Mouse (Mus musculus) neural tube, embryonic 11.5 days (tissue): ENCODE results near the gene Efcab2. TPM values are rescaled to one million over a fixed set of nuclear protein-coding genes. Genes with fewer than 3 reads are reported as not detected.
"Not testable (repeated sequence)": the region's sequence is repeated elsewhere in the genome, so short reads cannot be mapped to it uniquely, and the experiment has no call there.

ENCODE experiments used
- ATAC-seq: fragments of 200-750 bp; cut with Nextera tagmentation; 2 replicates; pipeline ENCODE4 v1.8.0; 2017; ENCODE audit warnings: moderate number of reproducible peaks, mild to moderate bottlenecking, moderate TSS enrichment, moderate library complexity; ENCODE audit not compliant: insufficient read depth, low FRiP score, low TSS enrichment
- DNase-seq: peaks from one replicate; pipeline ENCODE4 v3.0.0-alpha.2; 2015; ENCODE audit warnings: low spot score
- H3K27ac ChIP-seq: fragments of 300-500 bp; sonication (generic); 2 replicates; pipeline ENCODE4 v1.5.1; 2014; ENCODE audit warnings: low read depth, mild to moderate bottlenecking, low read length
- H3K27me3 ChIP-seq: fragments of 300-500 bp; sonication (generic); 2 replicates; pipeline ENCODE4 v1.6.1; 2014; ENCODE audit warnings: mild to moderate bottlenecking, low read length, mixed read lengths; ENCODE audit not compliant: control insufficient read depth, insufficient read depth
- H3K36me3 ChIP-seq: fragments of 300-500 bp; sonication (generic); 2 replicates; pipeline ENCODE4 v1.6.1; 2014; ENCODE audit warnings: mild to moderate bottlenecking, low read length, moderate library complexity, mixed read lengths; ENCODE audit not compliant: control insufficient read depth, insufficient read depth
- H3K4me1 ChIP-seq: fragments of 300-500 bp; sonication (generic); 2 replicates; pipeline ENCODE4 v1.6.1; 2014; ENCODE audit warnings: low read length, mixed read lengths; ENCODE audit not compliant: control insufficient read depth, insufficient read depth
- H3K4me2 ChIP-seq: fragments of 300-500 bp; sonication (generic); 2 replicates; pipeline ENCODE4 v1.6.1; 2014; ENCODE audit warnings: low read depth, mild to moderate bottlenecking, moderate library complexity
- H3K4me3 ChIP-seq: fragments of 300-500 bp; sonication (generic); 2 replicates; pipeline ENCODE4 v1.5.1; 2014; ENCODE audit warnings: low read depth, low read length
- H3K9ac ChIP-seq: fragments of 300-500 bp; sonication (generic); 2 replicates; pipeline ENCODE4 v1.6.1; 2014; ENCODE audit warnings: mild to moderate bottlenecking, low read length
- H3K9me3 ChIP-seq: fragments of 300-500 bp; sonication (generic); 2 replicates; pipeline ENCODE4 v1.6.1; 2016; ENCODE audit warnings: low read length; ENCODE audit not compliant: control insufficient read depth
- WGBS: fragments of 180-500 bp; shearing (Covaris S2); extraction: QIAGEN DNeasy Blood & Tissue Kit; methylation state at CpG from one replicate; pipeline ENCODE4 v1.1.7; 2014; 5-methylcytosine and 5-hydroxymethylcytosine counted together
- polyA plus RNA-seq: library from polyadenylated mRNA; unstranded; fragments of >200 nt; fragmentation: Nextera tagmentation; extraction: Ambion mirVana; gene quantifications from 2 replicates; pipeline ENCODE4 v1.2.1, GENCODE M21; 2014

Efcab2 gene
- polyA plus RNA-seq, 1 experiment from 2014 or later: 6.8 TPM

DNA sequence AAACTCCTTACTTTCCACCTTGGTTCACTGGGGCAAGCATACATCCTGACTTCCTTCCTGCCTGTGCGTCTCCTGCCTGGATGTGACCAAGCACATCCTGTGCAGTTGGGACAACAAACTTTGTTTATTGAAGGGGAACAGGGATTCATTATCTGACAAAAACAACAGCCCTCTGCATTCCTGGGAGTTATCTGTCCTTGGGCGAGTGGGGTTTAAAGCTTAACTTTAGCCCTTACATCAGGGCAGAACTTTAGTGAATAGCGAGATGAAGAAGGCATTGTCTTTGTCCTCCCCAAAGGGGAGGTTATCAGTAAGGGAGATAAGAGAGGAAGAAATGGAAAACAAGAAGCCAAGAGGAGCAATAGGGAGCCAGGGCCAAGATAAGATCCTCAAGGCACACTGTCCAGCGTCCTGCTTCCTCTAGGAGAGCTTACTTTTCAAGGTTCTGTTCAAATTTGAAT, 3.0 kb downstream of the Efcab2 start:
- whole genome bisulfite sequencing: 61% methylated on average over 4 of the region's 4 CpGs
- Histone ChIP-seq H3K4me2 (no peak overlapping the region), H3K9ac (no peak overlapping the region), H3K9me3 (no peaks in the 10 kb centered on the region), H3K4me3 (no peak overlapping the region), H3K27ac (no peak overlapping the region), H3K27me3 (no peaks in the 10 kb centered on the region), H3K4me1 (no peaks in the 10 kb centered on the region), H3K36me3 (no peaks in the 10 kb centered on the region)
- DNase-seq: no peak
- no peak for ATAC-seq

- not testable (repeated sequence) for DNase-seq, ATAC-seq
- WGBS: 86% methylated on average over 2 of the region's 2 CpGs
Measured at GRCm38 (mm10) chr1:178413367-178413766, 7.5 kb downstream of the Efcab2 start.

DNA sequence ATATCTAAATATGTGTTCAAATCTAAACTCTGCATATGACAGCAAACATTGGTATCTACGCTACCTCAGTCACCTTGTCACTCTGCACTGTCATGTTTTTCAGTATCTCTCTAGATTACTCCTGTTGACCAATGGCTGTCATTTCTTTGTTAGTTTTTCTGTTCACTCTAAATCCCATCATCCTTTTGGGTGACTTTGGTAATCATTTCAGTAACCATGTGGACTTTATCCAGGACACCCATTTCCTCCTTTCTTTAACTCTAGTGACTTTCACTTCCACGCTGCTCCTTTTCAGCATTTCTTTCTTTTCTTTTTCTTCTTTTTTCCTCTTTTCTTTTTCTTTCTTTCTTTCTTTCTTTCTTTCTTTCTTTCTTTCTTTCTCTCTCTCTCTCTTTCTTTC, 13.7 kb downstream of the Efcab2 start:
- no peaks in the 10 kb centered on the region for H3K9me3 ChIP-seq
- H3K9ac ChIP-seq: no peak overlapping the region
- no peak overlapping the region for H3K4me2 ChIP-seq
- no peak overlapping the region for H3K4me3 ChIP-seq
- no peaks in the 10 kb centered on the region for H3K27me3 ChIP-seq
- no peaks in the 10 kb centered on the region for H3K4me1 ChIP-seq
- no peaks in the 10 kb centered on the region for H3K36me3 ChIP-seq
- H3K27ac ChIP-seq: no peak overlapping the region
- DNase-seq (no peak), ATAC-seq (no peak)
- 93% methylated on average over 2 of the region's 2 CpGs for WGBS

More at GRCm38 (mm10) chr1:178413367-178413766, 7.5 kb downstream of the Efcab2 start:
- H3K4me2 ChIP-seq, H3K4me1 ChIP-seq, H3K27ac ChIP-seq, H3K9ac ChIP-seq, H3K4me3 ChIP-seq, H3K9me3 ChIP-seq, H3K27me3 ChIP-seq, H3K36me3 ChIP-seq: not testable (repeated sequence)

GRCm38 (mm10) chr1:178423662-178424061, 17.8 kb downstream of the Efcab2 start:
- Histone ChIP-seq H3K9ac (no peak overlapping the region), H3K4me3 (no peak overlapping the region), H3K4me2 (no peak overlapping the region), H3K9me3 (no peaks in the 10 kb centered on the region), H3K27ac (no peak overlapping the region), H3K36me3 (no peaks in the 10 kb centered on the region), H3K4me1 (no peaks in the 10 kb centered on the region), H3K27me3 (no peaks in the 10 kb centered on the region)
- WGBS: 95% methylated on average over 1 of the region's 1 CpGs
- ATAC-seq (no peak), DNase-seq (no peak)

DNA sequence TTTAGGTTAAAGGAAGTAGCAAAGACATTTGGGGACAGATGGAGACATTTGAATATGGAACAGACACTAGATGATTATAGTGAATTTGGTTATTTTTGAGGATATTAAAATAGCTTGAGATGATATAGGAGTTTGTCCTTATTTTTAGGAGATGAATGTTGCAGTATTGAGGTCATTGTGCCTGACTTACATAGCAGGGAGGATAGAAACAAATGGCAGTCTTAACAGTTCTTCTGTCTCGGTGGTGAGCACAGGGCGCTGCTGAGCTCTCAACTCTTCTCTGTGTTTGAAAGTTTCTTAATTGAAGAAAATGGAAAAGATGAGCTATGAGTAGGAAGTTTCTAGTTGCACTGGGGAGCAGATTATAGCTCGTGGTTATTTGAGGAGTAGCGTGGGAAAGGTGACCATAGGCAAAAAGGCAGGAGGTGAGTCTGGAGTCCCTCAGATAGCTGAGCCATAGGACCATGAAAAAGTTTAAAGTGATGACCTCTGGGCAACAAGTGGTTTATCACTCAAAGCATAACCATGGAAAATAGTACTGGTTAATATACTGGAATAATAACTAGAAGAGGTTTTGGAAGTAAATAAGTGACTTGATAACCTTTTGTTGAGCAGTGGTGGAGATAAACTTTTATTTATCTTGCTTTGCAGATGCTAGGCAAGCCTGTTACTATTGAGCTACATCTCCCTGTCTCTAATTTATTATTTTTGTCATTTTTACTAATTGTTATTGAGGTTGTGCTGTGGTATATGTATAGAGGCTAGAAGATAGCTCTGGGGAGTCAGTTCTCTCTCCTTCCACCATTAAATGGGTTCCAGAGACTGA, 25.9 kb downstream of the Efcab2 start:
- Histone ChIP-seq H3K4me3 (no peak overlapping the region), H3K27ac (no peak overlapping the region), H3K9me3 (no peaks in the 10 kb centered on the region), H3K27me3 (no peaks in the 10 kb centered on the region), H3K4me1 (no peaks in the 10 kb centered on the region), H3K4me2 (no peak overlapping the region), H3K9ac (no peak overlapping the region), H3K36me3 (no peaks in the 10 kb centered on the region)
- DNase-seq: no peak
- no peak for ATAC-seq
- 86% methylated on average over 4 of the region's 4 CpGs for WGBS

DNA sequence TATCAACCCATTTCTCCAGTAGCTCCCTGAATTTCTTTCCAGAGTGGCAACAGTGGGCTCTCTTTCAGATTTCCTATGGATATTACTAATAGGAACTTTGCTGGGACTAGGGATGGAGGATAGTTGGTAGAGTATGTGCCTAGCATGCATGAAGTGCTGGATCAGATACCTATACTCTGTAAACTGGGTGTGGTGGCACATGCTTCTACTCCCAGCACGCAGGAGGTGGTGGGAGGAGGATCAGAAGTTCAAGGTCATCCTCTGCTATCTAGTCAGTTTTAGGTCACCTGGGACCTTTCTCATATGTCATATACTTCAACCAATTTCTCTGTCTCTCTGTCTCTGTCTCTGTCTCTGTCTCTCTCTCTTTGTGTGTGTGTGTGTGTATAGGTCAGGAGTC, 27.7 kb downstream of the Efcab2 start:
- no peak for ATAC-seq
- no peak overlapping the region for H3K4me3 ChIP-seq
- no peaks in the 10 kb centered on the region for H3K4me1 ChIP-seq
- no peak overlapping the region for H3K4me2 ChIP-seq
- no peak overlapping the region for H3K27ac ChIP-seq
- H3K9me3 ChIP-seq: no peaks in the 10 kb centered on the region
- no peak for DNase-seq
- WGBS: 81% methylated on average over 1 of the region's 1 CpGs
- no peaks in the 10 kb centered on the region for H3K36me3 ChIP-seq
- H3K9ac ChIP-seq: no peak overlapping the region
- H3K27me3 ChIP-seq: no peaks in the 10 kb centered on the region

DNA sequence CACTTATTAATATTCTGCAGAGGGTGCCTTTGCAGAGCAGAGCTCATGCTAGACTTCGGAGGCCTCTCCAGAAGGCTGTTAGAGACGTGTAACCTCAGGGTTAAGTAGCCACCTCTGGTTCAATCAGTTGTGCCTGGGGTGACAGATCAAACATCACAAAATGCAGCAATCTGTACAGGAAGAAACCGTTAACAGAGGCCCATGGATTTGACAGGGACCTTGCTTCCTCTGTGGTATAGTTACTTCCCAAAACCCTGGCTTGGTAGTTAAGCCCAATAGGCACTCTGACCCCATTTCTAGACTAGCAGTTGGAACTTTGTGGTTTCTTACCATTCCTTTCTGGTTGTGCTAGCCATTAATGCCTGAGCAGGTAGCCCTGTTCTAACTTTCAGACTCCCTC, 38.5 kb downstream of the Efcab2 start:
- no peaks in the 10 kb centered on the region for H3K9me3 ChIP-seq

DNA sequence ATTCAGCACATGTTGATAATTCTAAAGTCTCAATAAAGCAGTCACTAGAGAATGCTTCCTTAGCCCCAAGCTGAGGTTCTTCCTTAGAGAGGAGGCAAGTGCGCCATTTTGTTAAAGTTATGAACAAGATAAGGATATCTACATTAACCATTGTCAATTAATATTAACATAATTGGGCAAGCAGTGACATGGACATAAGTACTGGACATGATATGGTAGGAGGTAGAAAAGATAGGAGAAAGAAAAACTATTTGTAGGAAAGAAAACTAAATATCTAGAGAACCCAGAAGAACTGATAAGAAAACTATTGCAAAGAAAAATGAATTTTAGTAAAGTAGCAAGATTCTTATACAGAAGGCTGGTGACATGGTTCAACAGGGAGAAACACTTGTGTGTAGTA, 41.2 kb downstream of the Efcab2 start:
- H3K36me3 ChIP-seq: no peaks in the 10 kb centered on the region
- WGBS: 95% methylated on average over 1 of the region's 1 CpGs
- H3K9me3 ChIP-seq: no peaks in the 10 kb centered on the region
- no peak overlapping the region for H3K27ac ChIP-seq
- ATAC-seq: no peak
- no peak overlapping the region for H3K9ac ChIP-seq
- no peaks in the 10 kb centered on the region for H3K4me1 ChIP-seq
- no peak for DNase-seq
- no peaks in the 10 kb centered on the region for H3K27me3 ChIP-seq
- H3K4me3 ChIP-seq: no peak overlapping the region
- H3K4me2 ChIP-seq: no peak overlapping the region

More for the DNA sequence above, 38.5 kb downstream of the Efcab2 start:
- no peaks in the 10 kb centered on the region for H3K4me1 ChIP-seq
- no peak overlapping the region for H3K27ac ChIP-seq
- WGBS: 66% methylated on average over 3 of the region's 3 CpGs
- H3K4me2 ChIP-seq: no peak overlapping the region
- DNase-seq (no peak), ATAC-seq (no peak)
- no peaks in the 10 kb centered on the region for H3K27me3 ChIP-seq
- no peak overlapping the region for H3K9ac ChIP-seq
- H3K4me3 ChIP-seq: no peak overlapping the region
- H3K36me3 ChIP-seq: no peaks in the 10 kb centered on the region

DNA sequence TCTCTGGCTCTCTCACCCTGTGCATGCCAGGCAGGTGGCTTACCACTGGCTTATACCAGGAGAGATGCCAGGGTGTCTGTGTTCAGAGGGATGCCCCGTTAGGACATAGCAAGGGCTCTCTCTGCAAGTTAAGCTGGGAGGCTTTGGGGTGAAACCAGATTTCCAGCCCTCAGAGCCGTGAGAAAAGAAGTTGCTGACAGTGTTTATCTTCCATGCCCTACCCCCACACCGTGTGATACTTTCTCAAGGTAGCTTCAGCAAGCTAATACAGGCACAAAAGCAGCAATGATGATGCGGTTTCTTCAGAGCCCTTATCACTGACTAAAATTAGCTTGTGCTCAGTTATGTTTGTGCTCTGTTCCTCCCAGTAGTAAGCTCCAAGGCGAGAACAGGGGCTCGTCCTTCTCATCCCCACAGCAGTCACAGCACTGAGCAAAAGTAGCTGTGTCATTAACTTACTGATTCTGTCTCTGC, 42.4 kb downstream of the Efcab2 start:
- ATAC-seq (no peak), DNase-seq (no peak)
- Histone ChIP-seq H3K4me3 (no peak overlapping the region), H3K9me3 (no peaks in the 10 kb centered on the region), H3K27me3 (no peaks in the 10 kb centered on the region), H3K27ac (no peak overlapping the region), H3K4me2 (no peak overlapping the region), H3K9ac (no peak overlapping the region), H3K4me1 (no peaks in the 10 kb centered on the region), H3K36me3 (no peaks in the 10 kb centered on the region)
- 72% methylated on average over 6 of the region's 6 CpGs for WGBS
